Mouse (Mus musculus) liver, embryonic 12.5 days (tissue): Measurements from ENCODE around the gene Olfr878. TPM values are rescaled to one million over a fixed set of nuclear protein-coding genes. Genes with fewer than 3 reads are reported as not detected.

Source experiments
- ATAC-seq: fragments of 200-750 bp; cut with Nextera tagmentation; 2 replicates; pipeline ENCODE4 v1.8.0; 2017; ENCODE audit warnings: moderate number of reproducible peaks, mild to moderate bottlenecking, moderate library complexity
- H3K27ac ChIP-seq: fragments of 300-500 bp; sonication (generic); 2 replicates; pipeline ENCODE4 v1.5.1; 2016; ENCODE audit warnings: mild to moderate bottlenecking
- H3K27me3 ChIP-seq: fragments of 300-500 bp; sonication (generic); replicated peaks from 2 replicates; pipeline ENCODE4 v1.6.1; 2016; ENCODE audit warnings: mild to moderate bottlenecking, moderate library complexity
- H3K36me3 ChIP-seq: fragments of 300-500 bp; sonication (generic); 2 replicates; pipeline ENCODE4 v1.6.1; 2016; ENCODE audit warnings: mild to moderate bottlenecking, moderate library complexity
- H3K4me1 ChIP-seq: fragments of 300-500 bp; sonication (generic); 2 replicates; pipeline ENCODE4 v1.6.1; 2016
- H3K4me2 ChIP-seq: fragments of 300-500 bp; sonication (generic); 2 replicates; pipeline ENCODE4 v1.6.1; 2016; ENCODE audit warnings: mild to moderate bottlenecking, moderate library complexity
- H3K4me3 ChIP-seq: fragments of 300-500 bp; sonication (generic); 2 replicates; pipeline ENCODE4 v1.5.1; 2016; ENCODE audit warnings: mild to moderate bottlenecking, moderate library complexity
- H3K9ac ChIP-seq: fragments of 300-500 bp; sonication (generic); 2 replicates; pipeline ENCODE4 v1.6.1; 2016; ENCODE audit warnings: mild to moderate bottlenecking, moderate library complexity
- H3K9me3 ChIP-seq: fragments of 300-500 bp; sonication (generic); replicated peaks from 2 replicates; pipeline ENCODE4 v1.6.1; 2016; ENCODE audit warnings: mild to moderate bottlenecking, moderate library complexity
- WGBS: fragments of 180-500 bp; shearing (Covaris S2); methylation state at CpG from one replicate; pipeline ENCODE4 v1.1.7; 2016; ENCODE audit not compliant: insufficient replicate concordance; 5-methylcytosine and 5-hydroxymethylcytosine counted together
- polyA plus RNA-seq: library from polyadenylated mRNA; unstranded; fragments of >200 nt; fragmentation: Nextera tagmentation; extraction: Ambion mirVana; gene quantifications from 2 replicates; pipeline ENCODE4 v1.2.1, GENCODE M21; 2016

The Olfr878 gene
- not detected in 2 replicates for polyA plus RNA-seq

GRCm38 (mm10) chr9:37917540-37917939, at the start of gene Olfr878:
Olfr878 (plus strand) TSS chr9:37917840.
- Histone ChIP-seq H3K27me3 (no peaks in the 10 kb centered on the region), H3K9me3 (no peaks in the 10 kb centered on the region), H3K4me2 (no peak within 1 kb of the TSS), H3K27ac (no peak within 1 kb of the TSS), H3K36me3 (no peaks in the 10 kb centered on the region), H3K4me3 (no peak within 1 kb of the TSS), H3K9ac (no peak within 1 kb of the TSS), H3K4me1 (no peaks in the 10 kb centered on the region)
- no peak for ATAC-seq
- 50% methylated on average over 2 of the region's 2 CpGs for WGBS

- Histone ChIP-seq H3K9me3 (no peaks in the 10 kb centered on the region), H3K9ac (no peak overlapping the region), H3K4me3 (no peak overlapping the region), H3K4me2 (no peak overlapping the region), H3K27ac (no peak overlapping the region), H3K36me3 (no peaks in the 10 kb centered on the region), H3K27me3 (no peaks in the 10 kb centered on the region), H3K4me1 (no peaks in the 10 kb centered on the region)
- 30% methylated on average over 1 of the region's 1 CpGs for WGBS
- no peak for ATAC-seq
Observed at GRCm38 (mm10) chr9:37870246-37870645, 47.4 kb upstream of the Olfr878 start.

GRCm38 (mm10) chr9:37871097-37871496, 46.5 kb upstream of the Olfr878 start:
- H3K4me1 ChIP-seq: no peaks in the 10 kb centered on the region
- WGBS: 51% methylated on average over 1 of the region's 1 CpGs
- ATAC-seq: no peak
- no peak overlapping the region for H3K27ac ChIP-seq
- no peak overlapping the region for H3K4me3 ChIP-seq
- H3K27me3 ChIP-seq: no peaks in the 10 kb centered on the region
- H3K9me3 ChIP-seq: no peaks in the 10 kb centered on the region
- H3K9ac ChIP-seq: no peak overlapping the region
- no peaks in the 10 kb centered on the region for H3K36me3 ChIP-seq
- no peak overlapping the region for H3K4me2 ChIP-seq

GRCm38 (mm10) chr9:37871536-37871935, 46.1 kb upstream of the Olfr878 start:
- 27% methylated on average over 1 of the region's 1 CpGs for WGBS
- H3K27me3 ChIP-seq: no peaks in the 10 kb centered on the region

GRCm38 (mm10) chr9:37890960-37891359, 26.7 kb upstream of the Olfr878 start:
- no peak for ATAC-seq
- Histone ChIP-seq H3K36me3 (no peaks in the 10 kb centered on the region), H3K27me3 (no peaks in the 10 kb centered on the region), H3K27ac (no peak overlapping the region), H3K4me2 (no peak overlapping the region), H3K9me3 (no peaks in the 10 kb centered on the region), H3K4me3 (no peak overlapping the region), H3K4me1 (no peaks in the 10 kb centered on the region), H3K9ac (no peak overlapping the region)
- WGBS: 29% methylated on average over 2 of the region's 2 CpGs

More at GRCm38 (mm10) chr9:37871536-37871935, 46.1 kb upstream of the Olfr878 start:
- H3K9me3 ChIP-seq: no peaks in the 10 kb centered on the region
- no peaks in the 10 kb centered on the region for H3K36me3 ChIP-seq
- no peak overlapping the region for H3K9ac ChIP-seq
- no peak for ATAC-seq
- no peak overlapping the region for H3K27ac ChIP-seq
- H3K4me1 ChIP-seq: no peaks in the 10 kb centered on the region
- no peak overlapping the region for H3K4me3 ChIP-seq
- H3K4me2 ChIP-seq: no peak overlapping the region

GRCm38 (mm10) chr9:37896661-37897060, 21.0 kb upstream of the Olfr878 start, which contains the start of gene Olfr145:
Olfr145 (plus strand) TSS chr9:37896724.
- WGBS: 42% methylated on average over 2 of the region's 2 CpGs

GRCm38 (mm10) chr9:37905555-37905954, 12.1 kb upstream of the Olfr878 start:
- H3K9me3 ChIP-seq: no peaks in the 10 kb centered on the region
- no peak for ATAC-seq
- no peak overlapping the region for H3K9ac ChIP-seq
- H3K27ac ChIP-seq: no peak overlapping the region
- H3K4me1 ChIP-seq: no peaks in the 10 kb centered on the region
- H3K36me3 ChIP-seq: no peaks in the 10 kb centered on the region
- WGBS: 47% methylated on average over 3 of the region's 3 CpGs
- H3K4me3 ChIP-seq: no peak overlapping the region
- H3K4me2 ChIP-seq: no peak overlapping the region
- no peaks in the 10 kb centered on the region for H3K27me3 ChIP-seq

More at GRCm38 (mm10) chr9:37896661-37897060, 21.0 kb upstream of the Olfr878 start, which contains the start of gene Olfr145:
- no peak within 1 kb of the TSS for H3K27ac ChIP-seq
- no peaks in the 10 kb centered on the region for H3K9me3 ChIP-seq
- ATAC-seq: no peak
- no peaks in the 10 kb centered on the region for H3K27me3 ChIP-seq
- H3K4me1 ChIP-seq: no peaks in the 10 kb centered on the region
- no peak within 1 kb of the TSS for H3K4me3 ChIP-seq
- H3K36me3 ChIP-seq: no peaks in the 10 kb centered on the region
- H3K4me2 ChIP-seq: no peak within 1 kb of the TSS
- no peak within 1 kb of the TSS for H3K9ac ChIP-seq

- Histone ChIP-seq H3K9me3 (no peaks in the 10 kb centered on the region), H3K9ac (no peak overlapping the region), H3K27me3 (no peaks in the 10 kb centered on the region), H3K4me3 (no peak overlapping the region), H3K36me3 (no peaks in the 10 kb centered on the region), H3K27ac (no peak overlapping the region), H3K4me2 (no peak overlapping the region), H3K4me1 (no peaks in the 10 kb centered on the region)
- WGBS: 32% methylated on average over 1 of the region's 1 CpGs
- ATAC-seq: no peak
Observed at GRCm38 (mm10) chr9:37918018-37918417, 378 bp downstream of the Olfr878 start.

- Histone ChIP-seq H3K27ac (no peak overlapping the region), H3K36me3 (no peaks in the 10 kb centered on the region), H3K4me3 (no peak overlapping the region), H3K4me2 (no peak overlapping the region), H3K9me3 (no peaks in the 10 kb centered on the region), H3K27me3 (no peaks in the 10 kb centered on the region), H3K4me1 (no peaks in the 10 kb centered on the region), H3K9ac (no peak overlapping the region)
- ATAC-seq: no peak
- 69% methylated on average over 5 of the region's 5 CpGs for WGBS
Observed at GRCm38 (mm10) chr9:37924194-37924593, 6.6 kb downstream of the Olfr878 start.

- H3K27me3 ChIP-seq: no peaks in the 10 kb centered on the region
- no peaks in the 10 kb centered on the region for H3K4me1 ChIP-seq
- ATAC-seq: no peak
- H3K4me3 ChIP-seq: no peak overlapping the region
- no peak overlapping the region for H3K9ac ChIP-seq
- no peak overlapping the region for H3K4me2 ChIP-seq
- no peak overlapping the region for H3K27ac ChIP-seq
- H3K9me3 ChIP-seq: no peaks in the 10 kb centered on the region
- 55% methylated on average over 2 of the region's 2 CpGs for WGBS
- no peaks in the 10 kb centered on the region for H3K36me3 ChIP-seq
Observed at GRCm38 (mm10) chr9:37925445-37925844, 7.8 kb downstream of the Olfr878 start.

GRCm38 (mm10) chr9:37926019-37927013, 8.7 kb downstream of the Olfr878 start:
- Histone ChIP-seq H3K4me2 (no peak overlapping the region), H3K9ac (no peak overlapping the region), H3K27me3 (no peaks in the 10 kb centered on the region), H3K27ac (no peak overlapping the region), H3K36me3 (no peaks in the 10 kb centered on the region), H3K4me1 (no peaks in the 10 kb centered on the region), H3K9me3 (no peaks in the 10 kb centered on the region), H3K4me3 (no peak overlapping the region)
- 45% methylated on average over 3 of the region's 3 CpGs for WGBS
- ATAC-seq: no peak

- Histone ChIP-seq H3K4me1 (no peaks in the 10 kb centered on the region), H3K4me2 (no peak overlapping the region), H3K27me3 (no peaks in the 10 kb centered on the region), H3K9me3 (no peaks in the 10 kb centered on the region), H3K36me3 (no peaks in the 10 kb centered on the region), H3K4me3 (no peak overlapping the region), H3K9ac (no peak overlapping the region), H3K27ac (no peak overlapping the region)
- no peak for ATAC-seq
- 5% methylated on average over 11 of the region's 11 CpGs for WGBS
Observed at GRCm38 (mm10) chr9:37932519-37932918, 14.9 kb downstream of the Olfr878 start.
